Mouse (Mus musculus) retina, adult 2 months (tissue): ENCODE results near the gene Epop.
A peak's percentile ranks its signal among the peaks of the same experiment; 100 is the strongest.
"Not testable (repeated sequence)": the region's sequence is repeated elsewhere in the genome, so short reads cannot be mapped to it uniquely, and the experiment has no call there.

Source experiments
- DNase-seq: peaks from one replicate; pipeline ENCODE4 v3.0.0-alpha.2; 2012; ENCODE audit warnings: low read depth, low spot score

Gene Epop

DNA sequence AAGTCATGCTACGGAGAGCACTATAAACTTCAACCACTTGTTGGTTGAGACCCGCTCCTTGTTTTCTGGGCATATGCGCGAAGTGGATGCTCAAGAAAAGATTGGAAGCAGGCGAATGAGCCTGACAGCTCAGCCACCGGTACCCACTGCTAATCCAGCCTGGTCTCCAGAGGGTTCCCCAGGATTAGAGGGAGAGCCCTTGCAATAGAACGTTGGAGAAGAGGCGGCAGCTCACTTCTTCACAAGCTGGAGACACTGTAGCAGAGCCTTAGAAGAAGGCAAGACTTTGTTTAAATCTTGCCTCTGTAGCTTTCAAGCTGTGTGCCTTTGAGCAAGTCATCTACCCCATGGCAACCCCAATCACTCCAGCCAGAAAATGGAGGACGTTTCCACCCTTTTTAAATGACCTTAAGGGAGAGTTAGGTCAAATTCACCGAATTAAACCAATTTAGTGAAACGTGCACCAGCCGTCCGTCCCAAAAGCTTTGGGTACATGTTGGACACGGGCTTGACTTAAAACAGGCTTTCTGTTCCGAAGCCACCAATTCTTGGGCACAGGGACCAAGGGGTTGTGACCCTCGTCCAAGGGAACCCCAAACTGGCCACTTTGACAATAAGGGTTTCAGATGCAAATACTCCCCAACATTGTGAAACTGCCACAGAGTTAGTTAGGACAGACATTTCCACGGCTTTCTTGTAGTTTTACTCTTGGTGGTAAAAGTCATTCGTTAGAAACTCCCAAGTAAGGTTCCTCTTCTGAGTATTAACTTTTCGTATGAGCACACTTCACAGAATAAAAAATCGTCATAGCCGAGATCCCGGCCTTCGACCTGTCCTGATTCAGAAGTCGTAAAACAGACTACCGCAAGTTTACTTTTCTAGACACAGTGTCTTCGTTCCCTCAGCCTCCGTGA lies 31.5 kb upstream of the Epop start:
- no peak for DNase-seq

DNA sequence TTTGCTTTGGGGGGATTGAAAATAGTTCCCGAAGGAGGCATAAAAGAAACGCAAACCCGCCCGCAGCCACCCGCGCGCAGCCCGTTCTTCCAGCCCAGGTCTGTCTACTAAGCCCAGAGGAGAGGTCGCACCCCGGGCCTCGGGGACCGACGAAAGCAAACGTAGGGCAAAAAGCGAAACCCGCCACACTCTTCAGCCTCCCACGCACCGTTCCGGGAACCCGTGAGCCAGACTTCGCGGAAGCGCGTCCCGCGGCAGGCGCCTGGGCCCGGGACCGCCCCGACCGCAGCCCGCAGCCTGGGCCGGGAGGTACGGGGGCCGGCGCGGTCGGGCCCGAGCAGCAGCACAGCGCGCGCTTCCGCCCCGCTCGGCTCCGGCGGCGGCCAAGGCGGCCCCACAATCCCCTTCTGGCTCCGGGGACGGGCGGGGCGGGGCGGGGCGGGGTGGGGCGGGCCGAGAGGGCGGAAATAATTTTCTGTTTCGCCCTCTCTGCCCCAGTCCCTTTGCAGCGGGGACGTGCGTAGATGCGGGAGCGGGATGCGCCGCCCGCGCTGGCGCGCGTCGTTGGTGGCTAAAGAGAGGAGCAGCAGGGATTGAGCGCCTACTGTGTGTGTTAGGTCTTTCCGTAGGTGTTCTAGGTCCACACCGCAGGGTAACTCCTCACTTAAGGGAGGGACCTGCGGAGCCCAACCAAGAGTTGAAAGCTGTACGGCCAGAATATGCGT lies 30.6 kb upstream of the Epop start:
- DNase-seq: peak; percentile 73

DNA sequence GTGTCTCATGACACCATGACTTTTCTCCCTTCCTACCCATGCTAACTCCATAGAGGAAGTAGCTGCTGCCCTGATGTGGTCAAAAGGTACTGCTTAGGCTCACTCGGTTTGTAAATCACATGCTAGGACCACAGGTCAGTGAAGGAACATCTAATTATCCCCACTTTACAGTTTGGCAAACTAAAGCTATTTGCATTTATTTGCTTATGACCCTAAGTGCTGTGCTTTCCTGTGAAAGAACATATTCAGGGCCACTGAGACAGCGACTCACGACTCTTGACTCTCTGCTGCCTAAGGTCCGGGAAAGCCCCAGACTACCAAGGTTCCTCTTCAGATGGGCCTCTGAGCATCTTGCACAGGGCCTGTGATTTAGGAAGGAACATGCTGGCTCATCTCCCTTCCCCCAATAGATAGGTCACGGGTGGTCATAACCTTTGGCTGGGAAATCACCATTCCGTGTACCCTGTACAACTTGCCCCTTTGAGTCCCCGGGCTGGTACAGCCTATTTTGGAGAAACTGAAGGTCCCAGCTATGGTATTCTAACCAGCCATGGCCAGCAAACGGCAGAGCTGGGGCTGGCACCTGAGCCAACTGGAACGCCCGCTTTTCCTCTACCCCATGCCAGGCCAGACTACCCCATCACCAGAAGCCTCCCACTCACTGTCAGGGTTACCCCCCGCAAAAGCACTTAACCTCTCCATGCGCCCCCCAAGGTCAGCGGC lies 29.9 kb upstream of the Epop start:
- DNase-seq: no peak

DNA sequence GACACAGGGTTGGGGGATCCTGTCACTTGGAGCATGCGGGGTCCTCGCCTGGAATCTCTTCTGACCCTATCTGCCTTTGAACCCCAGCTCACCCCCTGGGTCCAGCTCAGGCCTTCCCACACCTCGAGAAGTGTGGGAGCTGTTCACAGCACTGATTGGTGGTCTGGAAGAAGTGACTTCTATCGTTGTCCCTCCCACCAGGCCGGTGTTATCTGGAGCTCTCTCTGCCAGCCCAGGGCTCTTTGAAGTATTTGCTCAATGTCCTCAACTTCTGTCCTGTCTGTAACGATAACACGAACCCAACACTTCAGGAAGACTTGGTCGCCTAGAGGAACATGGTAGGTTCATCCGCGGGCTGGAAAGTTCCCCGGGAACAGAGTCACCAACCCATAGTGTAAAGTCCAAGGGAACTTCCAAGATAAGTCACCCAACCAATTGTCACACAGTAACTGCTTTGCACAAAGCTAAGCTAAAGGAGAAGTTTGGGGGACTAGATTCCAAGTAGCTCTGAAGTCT lies 29.3 kb upstream of the Epop start:
- DNase-seq: no peak

DNA sequence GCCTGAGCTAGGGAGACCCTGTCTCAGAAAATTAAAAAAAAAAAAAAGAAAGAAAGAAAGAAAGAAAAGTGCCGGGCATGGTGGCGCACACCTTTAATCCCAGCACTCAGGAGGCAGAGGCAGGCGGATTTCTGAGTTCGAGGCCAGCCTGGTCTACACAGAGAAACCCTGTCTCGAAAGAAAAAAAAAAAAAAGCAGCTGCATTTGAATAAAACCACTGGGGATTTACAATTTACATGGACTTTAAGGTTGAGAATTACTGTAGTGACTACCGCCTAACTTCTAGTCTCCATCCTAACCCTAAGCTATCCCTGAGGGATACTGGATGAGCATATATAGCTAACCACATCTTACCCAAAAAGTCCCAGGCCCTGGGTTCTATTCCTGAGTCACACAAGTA lies 28.5 kb upstream of the Epop start:
- not testable (repeated sequence) for DNase-seq

DNA sequence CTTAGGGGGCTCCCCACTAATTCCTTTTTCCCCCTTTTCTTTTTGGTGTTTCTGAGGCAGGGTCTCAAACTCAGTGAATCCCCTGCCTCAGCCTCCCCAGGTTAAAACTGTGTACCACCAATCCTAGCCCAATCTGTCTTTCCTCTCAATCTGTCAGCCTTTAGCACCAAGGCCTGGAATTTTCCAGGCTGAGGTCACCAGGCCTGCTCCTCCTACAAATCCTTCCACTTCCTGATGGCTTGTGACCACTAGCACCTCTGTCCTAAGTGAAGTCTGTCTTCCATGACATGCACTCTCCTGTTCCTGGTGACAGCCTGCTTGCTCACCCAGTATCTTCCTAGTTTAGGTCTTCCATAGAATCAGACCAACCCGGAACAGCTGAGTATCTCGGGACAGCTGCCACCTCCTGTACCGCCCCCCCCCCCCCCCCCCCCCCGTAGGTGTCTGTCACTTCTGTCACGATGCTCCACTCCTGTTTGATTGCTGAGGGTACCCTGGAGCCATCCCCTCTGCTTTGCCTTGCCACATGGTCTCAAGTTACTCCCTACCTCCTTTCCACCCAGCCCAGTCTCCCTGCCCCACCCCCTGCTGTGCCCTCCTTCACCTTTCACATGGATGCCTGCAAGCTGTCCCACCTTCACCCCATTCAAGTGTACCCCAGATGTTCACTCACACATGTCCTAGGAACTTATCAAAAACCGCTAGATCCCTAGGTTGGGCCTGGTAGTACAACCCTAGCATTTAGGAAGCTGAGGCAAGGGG lies 27.9 kb upstream of the Epop start:
- DNase-seq: no peak

DNA sequence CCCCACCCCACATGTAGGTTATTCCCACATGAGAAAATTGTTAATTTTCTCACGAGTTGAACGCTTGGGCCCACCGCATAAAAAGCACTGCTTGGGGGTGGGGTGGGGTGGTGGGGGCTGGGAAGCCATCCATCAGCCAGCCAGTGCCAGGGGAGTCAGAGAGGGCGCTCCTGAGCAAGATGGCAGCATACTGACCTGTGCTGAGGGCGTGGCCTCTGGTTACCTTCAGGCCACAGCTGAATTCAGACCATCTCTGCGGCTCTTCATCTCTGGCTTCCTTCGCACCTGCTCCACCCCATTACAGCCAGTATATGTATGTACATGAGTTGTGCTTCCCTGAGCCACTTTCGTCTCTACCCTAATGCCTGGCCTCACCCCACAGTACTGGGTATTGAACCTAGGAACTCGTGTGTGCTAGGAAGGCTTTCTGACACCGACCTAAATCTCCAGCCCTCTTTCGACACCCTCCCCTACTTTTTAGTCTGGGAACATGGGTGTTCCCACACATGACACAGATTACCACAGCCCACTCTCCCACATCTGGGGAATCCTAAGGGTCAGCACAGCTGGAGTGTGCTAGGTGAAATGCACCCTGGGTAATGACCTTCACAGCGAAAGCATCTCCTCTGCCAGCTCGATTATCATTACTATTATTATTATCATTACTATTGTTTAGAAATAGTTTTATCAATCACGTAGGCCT lies 26.9 kb upstream of the Epop start:
- DNase-seq: no peak

DNA sequence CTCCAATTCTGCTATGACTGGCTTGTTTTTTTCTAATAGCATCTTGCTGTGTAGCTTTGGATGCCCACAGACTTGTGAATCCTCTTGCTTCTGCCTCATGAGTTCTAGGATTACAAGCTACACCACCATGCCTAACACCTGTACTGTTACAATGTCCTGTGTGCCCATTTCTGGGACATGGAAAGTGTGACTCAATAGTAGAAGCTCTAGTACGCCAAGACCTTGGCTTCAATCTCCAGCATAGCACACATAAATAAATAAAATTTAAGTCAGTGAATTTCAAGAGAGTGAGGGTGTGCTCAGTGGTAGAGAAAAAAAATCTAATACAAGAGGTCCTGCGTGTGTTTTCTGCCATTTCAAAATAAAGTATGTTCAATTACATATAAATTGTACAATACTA lies 24.7 kb upstream of the Epop start:
- no peak for DNase-seq

DNA sequence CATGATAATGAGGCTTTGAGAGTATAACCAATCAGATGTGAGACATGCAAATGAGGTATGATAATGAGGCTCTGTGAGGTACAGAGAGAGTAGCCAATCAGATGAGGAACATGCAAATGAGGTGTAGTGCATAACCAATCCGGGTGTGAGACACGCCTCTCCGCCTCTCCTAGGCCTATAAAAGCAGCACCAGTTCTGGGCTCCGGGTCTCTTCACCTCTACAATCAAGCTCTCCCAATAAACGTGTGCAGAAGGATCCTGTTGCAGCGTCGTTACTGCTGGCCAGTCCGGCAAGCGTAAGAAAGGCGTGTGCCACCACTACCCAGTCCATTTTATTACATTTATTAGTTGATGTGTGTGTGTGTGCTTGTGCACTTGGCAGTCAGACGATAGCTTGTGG lies 23.9 kb upstream of the Epop start:
- not testable (repeated sequence) for DNase-seq

DNA sequence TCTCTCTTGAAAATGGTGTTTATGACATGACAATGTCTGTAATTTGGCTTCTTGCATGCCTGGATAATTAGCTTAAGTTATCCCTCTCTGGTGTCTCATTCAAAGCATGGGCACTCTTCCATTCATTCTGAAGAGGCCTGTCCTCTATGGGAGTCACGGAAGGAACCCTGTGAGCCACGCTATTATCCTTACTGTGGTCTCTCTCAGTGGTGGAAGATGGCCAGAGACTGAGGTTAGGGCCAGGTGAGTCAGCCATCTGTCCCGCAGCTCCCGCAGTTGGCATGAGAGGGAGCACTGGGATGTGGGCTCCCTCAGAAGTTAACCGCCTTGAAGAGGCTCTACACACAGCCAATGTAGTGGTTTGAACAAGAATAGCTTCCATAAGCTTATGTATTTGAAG lies 20.8 kb upstream of the Epop start:
- DNase-seq: no peak

DNA sequence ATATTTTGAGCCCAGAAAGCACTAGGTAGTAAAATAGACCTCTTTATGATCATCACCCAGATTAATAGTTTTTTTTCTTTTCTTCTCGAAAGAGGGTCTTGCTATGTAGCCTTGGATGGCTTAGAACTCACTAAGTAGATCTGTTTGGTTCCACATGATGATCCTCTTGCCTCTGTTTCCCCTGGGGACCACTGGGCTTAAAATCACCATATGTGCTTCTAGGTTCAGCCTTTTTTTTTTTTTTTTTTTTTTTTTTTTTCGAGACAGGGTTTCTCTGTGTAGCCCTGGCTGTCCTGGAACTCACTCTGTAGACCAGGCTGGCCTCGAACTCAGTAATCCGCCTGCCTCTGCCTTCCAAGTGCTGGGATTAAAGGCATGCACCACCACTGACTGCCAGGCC lies 19.0 kb upstream of the Epop start:
- not testable (repeated sequence) for DNase-seq

DNA sequence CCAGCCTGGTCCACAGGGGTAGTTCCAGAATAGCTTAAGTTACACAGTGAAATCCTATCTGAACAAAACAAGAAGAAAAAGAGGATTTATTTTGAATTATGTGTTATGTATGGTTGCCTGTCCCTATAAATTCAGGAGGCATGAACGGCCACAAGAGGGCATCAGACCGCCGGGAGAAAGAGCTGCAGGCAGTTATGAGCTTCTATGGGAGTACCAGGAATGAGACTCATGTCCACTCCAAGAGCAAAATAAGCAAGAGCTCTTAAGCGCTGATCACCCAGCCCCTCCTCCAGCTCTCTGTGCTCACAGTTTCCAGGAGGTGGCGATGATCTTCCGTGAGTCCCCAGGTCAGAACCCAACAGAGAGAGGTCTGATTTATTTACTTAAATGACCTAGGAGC lies 15.3 kb upstream of the Epop start:
- no peak for DNase-seq

DNA sequence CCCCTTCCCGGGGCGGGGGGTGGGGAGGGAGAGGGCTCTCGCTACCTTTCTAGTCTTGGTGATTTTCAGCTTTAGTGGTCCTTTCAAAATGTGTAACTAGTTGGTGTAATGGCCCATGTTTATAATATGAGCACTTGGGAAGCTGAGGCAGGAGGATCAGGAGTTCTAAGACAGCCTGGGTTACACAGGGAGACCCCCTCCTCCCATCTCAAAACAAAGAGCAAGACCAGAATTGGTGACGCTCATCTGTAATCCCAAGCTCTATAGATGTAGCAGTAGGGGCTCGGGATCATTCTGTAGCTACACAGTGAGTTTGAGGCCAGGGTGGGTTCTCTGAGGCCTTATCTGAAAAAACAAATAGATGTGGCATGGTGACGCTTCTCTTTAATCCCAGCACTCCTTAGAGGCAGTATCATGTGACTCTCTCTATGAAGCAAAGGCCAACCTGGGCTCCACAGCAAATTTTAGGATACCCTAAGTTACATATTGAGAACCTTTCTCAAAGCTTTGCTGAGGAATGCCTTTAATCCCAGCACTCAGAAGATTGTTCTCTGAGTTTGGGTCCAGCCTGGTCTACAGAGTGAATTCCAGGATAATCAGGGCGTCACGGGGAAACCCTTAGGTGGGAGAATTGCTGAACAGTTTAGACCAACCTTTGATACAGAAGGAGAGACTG lies 14.0 kb upstream of the Epop start:
- no peak for DNase-seq

DNA sequence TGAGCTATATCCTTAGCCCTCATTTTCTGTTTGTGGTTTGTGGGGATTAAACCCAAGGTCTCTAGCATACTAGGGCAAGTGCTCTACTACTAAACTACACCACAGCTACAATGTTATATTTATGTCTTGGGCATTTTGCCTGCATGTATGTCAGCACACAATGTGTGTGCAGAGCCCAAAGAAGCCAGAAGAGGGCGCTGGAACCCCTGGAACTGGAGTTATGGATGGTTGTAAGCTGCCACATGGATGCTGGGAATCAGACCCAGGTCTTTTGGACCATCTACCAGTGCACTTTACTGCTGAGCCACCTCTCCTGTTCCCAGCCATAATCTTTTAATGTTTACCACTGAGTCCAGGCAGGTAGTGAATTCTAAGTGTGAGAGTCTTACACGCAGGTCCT lies 13.2 kb upstream of the Epop start:
- no peak for DNase-seq

DNA sequence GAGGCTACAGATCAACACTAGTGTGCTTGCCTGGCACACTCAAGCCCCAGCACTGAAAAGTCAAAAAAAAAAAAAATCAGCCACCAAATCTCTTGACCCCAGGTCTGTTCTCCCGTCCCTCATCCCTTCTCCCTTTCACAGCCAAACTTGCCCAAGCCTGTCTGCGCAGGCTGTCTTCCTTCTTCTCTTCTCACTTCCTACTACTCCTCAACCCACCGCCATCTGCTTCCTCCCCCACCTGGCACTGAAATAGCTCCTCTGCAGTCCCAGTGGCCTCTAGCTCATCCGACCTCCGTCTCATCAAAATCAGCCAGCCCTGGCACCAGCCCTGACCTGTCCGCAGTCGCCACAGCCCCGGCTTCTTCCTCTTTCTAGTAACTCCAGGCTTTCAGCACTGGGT lies 12.2 kb upstream of the Epop start:
- DNase-seq: no peak

DNA sequence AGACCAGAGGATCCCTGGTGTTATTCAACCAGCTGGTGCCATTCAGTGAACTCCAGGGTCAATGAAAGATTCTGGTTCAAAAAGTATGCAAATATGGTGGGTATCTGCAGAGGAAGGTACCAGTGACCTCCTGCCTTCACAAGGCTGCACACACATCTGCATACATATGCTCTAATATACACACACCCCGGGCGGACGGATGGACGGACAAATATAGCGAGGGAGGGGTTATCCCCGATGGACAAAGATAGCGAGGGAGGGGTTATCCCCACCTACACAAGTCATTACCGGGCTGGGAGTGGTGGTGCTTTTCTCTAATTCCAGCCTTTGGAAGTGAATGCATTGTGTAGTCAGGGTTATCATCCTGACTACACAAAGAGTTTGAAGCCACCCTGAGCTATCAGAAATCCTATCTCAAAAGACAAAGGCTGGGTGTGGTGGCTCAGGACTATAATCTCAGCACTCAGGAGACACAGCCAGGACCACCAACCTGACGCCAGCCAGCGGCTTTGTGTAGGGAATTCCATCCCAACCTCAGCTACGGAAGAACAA lies 6.0 kb upstream of the Epop start:
- no peak for DNase-seq

DNA sequence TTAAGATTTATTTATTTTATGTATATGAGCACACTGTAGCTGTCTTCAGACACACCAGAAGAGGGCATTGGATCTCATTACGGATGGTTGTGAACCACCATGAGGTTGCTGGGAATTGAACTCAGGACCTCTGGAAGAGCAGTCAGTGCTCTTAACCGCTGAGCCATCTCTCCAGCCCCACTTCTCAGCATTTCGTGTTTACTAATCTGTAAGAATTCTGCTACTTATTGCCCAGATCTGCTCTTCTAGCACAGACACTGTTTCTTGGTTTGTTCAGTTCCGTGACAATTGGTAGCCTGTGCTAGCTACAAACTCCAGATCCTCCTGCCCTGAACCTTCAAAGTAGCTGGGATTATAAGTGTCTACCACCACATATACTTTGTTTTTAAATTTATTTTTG lies 2.9 kb upstream of the Epop start:
- not testable (repeated sequence) for DNase-seq

DNA sequence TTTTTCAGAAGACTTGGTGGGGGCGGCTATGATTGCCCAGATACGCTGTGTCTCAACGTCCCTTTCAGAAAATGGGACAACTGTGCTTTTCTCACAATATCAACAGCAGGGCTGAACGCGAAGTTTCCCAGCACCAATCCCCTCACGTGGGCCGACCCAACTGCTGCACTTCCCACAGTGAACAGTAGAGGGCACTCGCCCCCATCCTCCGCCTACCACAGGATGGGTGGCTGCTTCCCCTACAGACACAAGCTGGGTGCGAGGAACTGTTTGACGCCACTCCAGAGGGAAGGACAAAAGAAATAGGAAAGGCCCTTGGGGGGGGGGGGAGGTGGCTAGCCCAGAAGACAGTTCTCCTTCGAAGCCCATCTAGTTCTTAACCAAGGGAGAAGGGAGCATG lies 2.4 kb upstream of the Epop start:
- DNase-seq: peak; percentile 44

DNA sequence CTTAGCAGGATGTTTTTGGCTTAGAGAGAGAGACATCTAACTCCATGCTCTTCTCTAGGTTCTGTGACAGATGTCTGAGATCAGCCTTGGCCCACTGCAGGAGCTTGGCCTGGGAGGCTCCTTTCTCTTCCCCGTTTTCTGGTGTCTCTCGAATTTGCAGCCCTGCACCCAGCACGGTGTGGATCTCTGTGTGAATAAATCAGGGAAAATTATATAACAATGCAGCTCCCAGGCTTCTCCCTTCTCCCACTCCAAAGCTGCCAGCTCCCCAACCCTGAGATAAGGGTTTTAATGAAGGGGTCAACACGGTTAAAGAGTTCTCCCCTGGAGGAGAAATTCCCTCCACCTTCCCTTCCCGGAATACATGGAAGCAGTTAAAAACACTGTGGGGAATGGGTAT lies 2.0 kb upstream of the Epop start:
- DNase-seq: no peak

DNA sequence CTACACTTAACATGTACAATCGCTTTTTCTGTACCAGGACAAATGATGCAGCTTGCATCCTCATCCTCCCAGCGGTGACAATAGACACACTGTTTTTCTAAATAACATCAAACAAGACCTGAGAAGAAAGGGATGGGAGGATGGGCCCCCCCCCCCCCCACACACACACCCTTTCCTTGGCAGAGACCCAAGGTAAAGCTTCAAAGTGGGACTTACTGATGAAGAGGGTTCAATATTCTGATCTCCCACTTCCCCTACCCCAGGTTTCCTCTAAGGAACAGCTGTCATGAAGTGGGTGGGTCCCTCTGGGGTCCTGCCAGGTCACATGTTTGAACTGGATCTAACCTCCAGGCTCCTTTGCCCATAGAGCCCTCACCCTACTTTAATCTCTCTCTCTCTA lies 1.5 kb upstream of the Epop start:
- DNase-seq: no peak
